Mouse (Mus musculus): ENCODE data around the gene Grin2a. TPM values are rescaled to one million over a fixed set of nuclear protein-coding genes. Genes with fewer than 3 reads are reported as not detected.

Grin2a gene
- total and polyA plus RNA-seq, 3 experiments, result not detected

- no peak overlapping the region for H3K9ac ChIP-seq (ENCODE audit: control insufficient read depth, low read depth, low read length, poor library complexity, severe bottlenecking)
- no peaks in the 10 kb centered on the region for H3K9me3 ChIP-seq (replicated peaks; ENCODE audit: insufficient read depth, low read length)
- H3K27me3 ChIP-seq (ENCODE audit: control insufficient read depth in 1 of 2, insufficient read depth in 2 of 2, low read length in 2 of 2), result no peaks in the 10 kb centered on the region
- DNase-seq (ENCODE audit: low read depth, low spot score), result no peak
- H3K4me3 ChIP-seq (ENCODE audit: control insufficient read depth in 1 of 2, insufficient read depth in 1 of 2, low read depth in 2 of 2, low read length in 2 of 2), result no peak overlapping the region
- H3K4me1 ChIP-seq (ENCODE audit: control insufficient read depth in 1 of 2, insufficient read depth in 2 of 2, low read length in 2 of 2), result no peaks in the 10 kb centered on the region
- no peaks in the 10 kb centered on the region for H3K79me2 ChIP-seq (ENCODE audit: control insufficient read depth, insufficient read depth, low read length, poor library complexity)
- H3K27ac ChIP-seq (ENCODE audit: control insufficient read depth, low read depth, low read length), result no peak overlapping the region
- no peaks in the 10 kb centered on the region for H3K36me3 ChIP-seq (ENCODE audit: control insufficient read depth in 1 of 2, insufficient read depth in 2 of 2, low read length in 2 of 2)
- TF ChIP-seq MYB (IDR thresholded peaks at IDR 0.05; ENCODE audit: low read depth, low read length) (no peak), RAD21 (IDR thresholded peaks at IDR 0.05; ENCODE audit: low read depth, low read length) (no peak)
Observed at GRCm38 (mm10) chr16:9873001-9873400, 122.4 kb downstream of the Grin2a start.

- Histone ChIP-seq H3K9ac (ENCODE audit: control insufficient read depth, low read depth, low read length, poor library complexity, severe bottlenecking) (no peak overlapping the region), H3K27ac (ENCODE audit: control insufficient read depth, low read depth, low read length) (no peak overlapping the region), H3K79me2 (ENCODE audit: control insufficient read depth, insufficient read depth, low read length, poor library complexity) (no peaks in the 10 kb centered on the region), H3K4me1 (ENCODE audit: control insufficient read depth in 1 of 2, insufficient read depth in 2 of 2, low read length in 2 of 2) (no peaks in the 10 kb centered on the region), H3K27me3 (ENCODE audit: control insufficient read depth in 1 of 2, insufficient read depth in 2 of 2, low read length in 2 of 2) (no peaks in the 10 kb centered on the region), H3K36me3 (ENCODE audit: control insufficient read depth in 1 of 2, insufficient read depth in 2 of 2, low read length in 2 of 2) (no peaks in the 10 kb centered on the region), H3K9me3 (replicated peaks; ENCODE audit: insufficient read depth, low read length) (no peaks in the 10 kb centered on the region), H3K4me3 (ENCODE audit: control insufficient read depth in 1 of 2, insufficient read depth in 1 of 2, low read depth in 2 of 2, low read length in 2 of 2) (no peak overlapping the region)
- peak; percentile 20 for DNase-seq (ENCODE audit: low read depth, low spot score)
- peak; percentile 35 for TF ChIP-seq SMC3 (IDR thresholded peaks at IDR 0.05; ENCODE audit: low read depth, low read length)
- no peak for TF ChIP-seq MAZ (IDR thresholded peaks at IDR 0.05; ENCODE audit: low read depth, low read length)
- peak; percentile 25 to 37 (median 33); a peak in 4 of 6 replicates for TF ChIP-seq CTCF (IDR thresholded peaks at IDR 0.05 in 2 of 3, conservative IDR thresholded peaks at IDR 0.05 in 1 of 3; ENCODE audit: control insufficient read depth in 1 of 3, insufficient read depth in 1 of 3, low read depth in 2 of 3, low read length in 3 of 3, poor library complexity in 1 of 3, severe bottlenecking in 1 of 3)
- TF ChIP-seq POLR2AphosphoS2 (IDR thresholded peaks at IDR 0.05; ENCODE audit: low read length), result no peak
- TF ChIP-seq ZMIZ1 (IDR thresholded peaks at IDR 0.05; ENCODE audit: low read depth, low read length), result no peak
- no peak for TF ChIP-seq EP300 (IDR thresholded peaks at IDR 0.05; ENCODE audit: low read depth in 1 of 2, low read length in 2 of 2)
- peak; percentile 27 for TF ChIP-seq RAD21 (IDR thresholded peaks at IDR 0.05; ENCODE audit: low read depth, low read length)
- no peak for TF ChIP-seq BHLHE40 (IDR thresholded peaks at IDR 0.05; ENCODE audit: borderline replicate concordance, low read depth, low read length)
Observed at GRCm38 (mm10) chr16:9865710-9866109, 129.7 kb downstream of the Grin2a start.

GRCm38 (mm10) chr16:9865039-9865438, 130.3 kb downstream of the Grin2a start:
- Histone ChIP-seq H3K36me3 (ENCODE audit: control insufficient read depth in 1 of 2, insufficient read depth in 2 of 2, low read length in 2 of 2) (no peaks in the 10 kb centered on the region), H3K4me3 (ENCODE audit: control insufficient read depth in 1 of 2, insufficient read depth in 1 of 2, low read depth in 2 of 2, low read length in 2 of 2) (no peak overlapping the region), H3K9me3 (replicated peaks; ENCODE audit: insufficient read depth, low read length) (no peaks in the 10 kb centered on the region), H3K79me2 (ENCODE audit: control insufficient read depth, insufficient read depth, low read length, poor library complexity) (no peaks in the 10 kb centered on the region), H3K27ac (ENCODE audit: control insufficient read depth, low read depth, low read length) (no peak overlapping the region), H3K9ac (ENCODE audit: control insufficient read depth, low read depth, low read length, poor library complexity, severe bottlenecking) (no peak overlapping the region), H3K27me3 (ENCODE audit: control insufficient read depth in 1 of 2, insufficient read depth in 2 of 2, low read length in 2 of 2) (no peaks in the 10 kb centered on the region), H3K4me1 (ENCODE audit: control insufficient read depth in 1 of 2, insufficient read depth in 2 of 2, low read length in 2 of 2) (no peaks in the 10 kb centered on the region)
- TF ChIP-seq E2F4 (IDR thresholded peaks at IDR 0.05; ENCODE audit: borderline replicate concordance, low read depth, low read length) (no peak), MAZ (IDR thresholded peaks at IDR 0.05; ENCODE audit: low read depth, low read length) (no peak), HCFC1 (IDR thresholded peaks at IDR 0.05; ENCODE audit: low read depth, low read length) (no peak), CTCF (IDR thresholded peaks at IDR 0.05 in 2 of 3, conservative IDR thresholded peaks at IDR 0.05 in 1 of 3; ENCODE audit: control insufficient read depth in 1 of 3, insufficient read depth in 1 of 3, low read depth in 2 of 3, low read length in 3 of 3, poor library complexity in 1 of 3, severe bottlenecking in 1 of 3) (no peak), RCOR1 (IDR thresholded peaks at IDR 0.05; ENCODE audit: low read depth, low read length) (no peak), SMC3 (IDR thresholded peaks at IDR 0.05; ENCODE audit: low read depth, low read length) (no peak), POLR2AphosphoS2 (IDR thresholded peaks at IDR 0.05; ENCODE audit: low read length) (no peak), CHD2 (IDR thresholded peaks at IDR 0.05; ENCODE audit: low read length) (no peak), MYB (IDR thresholded peaks at IDR 0.05; ENCODE audit: low read depth, low read length) (no peak), MEF2A (IDR thresholded peaks at IDR 0.05; ENCODE audit: extremely low read depth, insufficient replicate concordance, low read depth, low read length, poor library complexity, severe bottlenecking) (no peak), POLR2AphosphoS5 (IDR thresholded peaks at IDR 0.05; ENCODE audit: borderline replicate concordance, low read depth, low read length) (no peak), CHD1 (IDR thresholded peaks at IDR 0.05; ENCODE audit: low read depth, low read length) (no peak), POLR2A (IDR thresholded peaks at IDR 0.05; ENCODE audit: control insufficient read depth in 1 of 2, insufficient read depth in 1 of 2, low read depth in 1 of 2, low read length in 2 of 2, poor library complexity in 1 of 2) (no peak), TAL1 (IDR thresholded peaks at IDR 0.05; ENCODE audit: low read length) (no peak), JUND (IDR thresholded peaks at IDR 0.05; ENCODE audit: low read depth, low read length) (no peak), ZMIZ1 (IDR thresholded peaks at IDR 0.05; ENCODE audit: low read depth, low read length) (no peak), MAFK (IDR thresholded peaks at IDR 0.05; ENCODE audit: borderline replicate concordance, low read depth, low read length) (no peak), NELFE (IDR thresholded peaks at IDR 0.05; ENCODE audit: low read depth, low read length) (no peak)
- DNase-seq (ENCODE audit: low read depth, low spot score), result no peak

All from MEL (cell line).